Mouse (Mus musculus) neural tube, embryonic 14.5 days (tissue): ENCODE results near the gene Vps50. TPM values are rescaled to one million over a fixed set of nuclear protein-coding genes. Genes with fewer than 3 reads are reported as not detected.
"Not testable (repeated sequence)": the region's sequence is repeated elsewhere in the genome, so short reads cannot be mapped to it uniquely, and the experiment has no call there.

ENCODE experiments used
- ATAC-seq: fragments of 200-750 bp; cut with Nextera tagmentation; 2 replicates; pipeline ENCODE4 v1.8.0; 2017; ENCODE audit warnings: low read depth, mild to moderate bottlenecking, moderate TSS enrichment, moderate library complexity
- H3K27ac ChIP-seq: fragments of 300-500 bp; sonication (generic); 2 replicates; pipeline ENCODE4 v1.5.1; 2014; ENCODE audit warnings: low read depth, mild to moderate bottlenecking, control low read depth, low read length, moderate library complexity, mixed read lengths
- H3K27me3 ChIP-seq: fragments of 300-500 bp; sonication (generic); 2 replicates; pipeline ENCODE4 v1.6.1; 2014; ENCODE audit warnings: low read length; ENCODE audit not compliant: control insufficient read depth, insufficient read depth
- H3K36me3 ChIP-seq: fragments of 300-500 bp; sonication (generic); 2 replicates; pipeline ENCODE4 v1.6.1; 2014; ENCODE audit warnings: low read length, mixed read lengths; ENCODE audit not compliant: control insufficient read depth, insufficient read depth
- H3K4me1 ChIP-seq: fragments of 300-500 bp; sonication (generic); 2 replicates; pipeline ENCODE4 v1.6.1; 2014; ENCODE audit warnings: low read length; ENCODE audit not compliant: control insufficient read depth, insufficient read depth
- H3K4me2 ChIP-seq: fragments of 300-500 bp; sonication (generic); 2 replicates; pipeline ENCODE4 v1.6.1; 2014; ENCODE audit warnings: mild to moderate bottlenecking, low read depth, low read length, control low read depth
- H3K4me3 ChIP-seq: fragments of 300-500 bp; sonication (generic); 2 replicates; pipeline ENCODE4 v1.5.1; 2014; ENCODE audit warnings: low read depth, low read length, control low read depth, mixed read lengths
- H3K9ac ChIP-seq: fragments of 300-500 bp; sonication (generic); replicated peaks from 2 replicates; pipeline ENCODE4 v1.6.1; 2014; ENCODE audit warnings: low read depth, mild to moderate bottlenecking, control low read depth, low read length, mixed read lengths
- H3K9me3 ChIP-seq: fragments of 300-500 bp; sonication (generic); 2 replicates; pipeline ENCODE4 v1.6.1; 2016; ENCODE audit warnings: low read length; ENCODE audit not compliant: control insufficient read depth
- WGBS: fragments of 180-500 bp; shearing (Covaris S2); extraction: QIAGEN DNeasy Blood & Tissue Kit; methylation state at CpG from one replicate; pipeline ENCODE4 v1.1.7; 2014; 5-methylcytosine and 5-hydroxymethylcytosine counted together
- polyA plus RNA-seq: library from polyadenylated mRNA; unstranded; fragments of >200 nt; fragmentation: Nextera tagmentation; extraction: Ambion mirVana; gene quantifications from 2 replicates; pipeline ENCODE4 v1.2.1, GENCODE M21; 2014

Gene Vps50
- polyA plus RNA-seq, 1 experiment from 2014 or later, result 56.6 TPM

DNA sequence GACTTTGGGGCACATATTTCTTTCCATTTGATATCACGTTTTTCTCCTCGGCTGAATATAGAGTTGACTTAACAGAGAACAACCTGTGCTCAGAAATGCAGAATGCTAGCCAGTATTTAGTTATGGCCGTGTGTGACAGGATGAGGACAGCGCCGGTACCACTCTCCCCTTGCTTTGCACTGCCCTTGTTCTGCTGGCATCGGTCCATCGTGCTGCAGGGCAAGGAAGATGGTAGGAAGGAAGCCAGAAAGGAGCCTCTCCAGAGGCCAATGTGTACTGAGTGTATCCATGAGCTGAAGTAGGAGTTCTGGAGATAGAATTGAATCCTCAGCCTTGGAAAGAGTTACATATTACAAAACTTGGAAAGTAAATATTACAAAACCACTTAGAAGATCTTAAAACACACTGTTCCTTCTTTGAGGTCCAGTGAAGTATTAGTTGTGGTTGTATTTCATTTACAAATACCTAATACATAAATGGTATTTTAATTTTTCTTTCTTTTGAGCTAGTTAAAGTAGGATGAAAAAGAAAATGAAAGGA lies 69.0 kb downstream of the Vps50 start:
- no peaks in the 10 kb centered on the region for H3K9me3 ChIP-seq
- H3K27me3 ChIP-seq, result no peaks in the 10 kb centered on the region
- WGBS, result 91% methylated on average over 7 of the region's 7 CpGs
- peaks cover 5% of the 10 kb centered on the region; the same call in 1 of the 2 replicates for H3K36me3 ChIP-seq
- no peak for ATAC-seq
- no peak overlapping the region for H3K27ac ChIP-seq
- no peak overlapping the region for H3K9ac ChIP-seq
- H3K4me2 ChIP-seq, result no peak overlapping the region
- H3K4me3 ChIP-seq, result no peak overlapping the region
- no peaks in the 10 kb centered on the region for H3K4me1 ChIP-seq

DNA sequence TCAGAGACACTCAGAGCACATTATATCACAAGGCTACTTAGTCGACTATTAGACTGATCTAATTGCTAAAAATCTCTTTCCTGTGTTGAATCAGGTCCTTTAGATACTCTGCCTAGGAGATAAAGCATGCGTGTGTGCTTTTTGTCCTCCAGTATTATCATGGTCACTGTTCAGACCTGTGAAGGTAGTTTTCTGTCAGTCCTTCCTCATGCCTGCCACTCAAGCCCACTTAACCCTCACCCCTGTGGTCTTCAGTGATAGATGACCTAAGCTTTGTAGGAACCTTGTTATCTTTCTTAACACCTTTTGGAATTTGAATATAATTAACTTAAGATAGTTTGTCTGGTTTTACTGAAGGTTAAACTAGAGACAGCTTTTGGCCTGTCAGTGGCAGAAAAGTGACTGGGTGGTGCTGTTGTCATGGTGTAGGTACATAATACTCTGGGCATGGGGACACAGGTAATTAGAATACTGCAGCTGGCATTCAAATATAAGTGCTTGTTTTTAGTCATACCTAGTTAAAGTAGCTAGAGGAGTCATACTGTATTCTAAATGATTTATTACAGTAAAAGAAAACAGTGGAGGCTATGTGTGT lies 74.1 kb downstream of the Vps50 start:
- WGBS, result 88% methylated on average over 2 of the region's 2 CpGs
- Histone ChIP-seq H3K9me3 (no peaks in the 10 kb centered on the region), H3K36me3 (0 out of 2 replicates have a peak, but pooled peaks cover 3% of the 10 kb centered on the region), H3K27me3 (no peaks in the 10 kb centered on the region), H3K9ac (no peak overlapping the region), H3K4me3 (no peak overlapping the region), H3K4me2 (no peak overlapping the region), H3K4me1 (no peaks in the 10 kb centered on the region), H3K27ac (no peak overlapping the region)
- ATAC-seq, result no peak

DNA sequence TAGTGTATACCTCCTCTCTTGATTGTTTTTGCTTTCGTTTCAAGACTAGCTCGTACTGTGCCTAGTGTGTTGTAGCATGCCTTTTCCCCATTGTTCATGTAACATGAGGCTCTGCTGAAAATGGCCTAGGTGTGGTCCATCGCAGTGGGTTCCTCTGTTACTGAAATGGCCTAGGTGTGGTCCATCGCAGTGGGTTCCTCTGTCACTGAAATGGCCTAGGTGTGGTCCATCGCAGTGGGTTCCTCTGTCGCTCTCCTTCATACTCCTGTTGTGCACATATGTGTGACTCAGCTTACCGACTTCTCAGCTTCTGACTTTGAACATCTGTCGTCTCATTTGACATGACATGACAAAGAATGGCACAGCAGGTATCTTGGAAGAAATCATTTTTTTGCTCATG lies 75.6 kb downstream of the Vps50 start:
- no peak for ATAC-seq
- H3K4me2 ChIP-seq, result no peak overlapping the region
- H3K27me3 ChIP-seq, result no peaks in the 10 kb centered on the region
- 97% methylated on average over 8 of the region's 8 CpGs for WGBS
- H3K9me3 ChIP-seq, result no peaks in the 10 kb centered on the region
- no peaks in the 10 kb centered on the region for H3K4me1 ChIP-seq
- H3K9ac ChIP-seq, result no peak overlapping the region
- no peak overlapping the region for H3K4me3 ChIP-seq
- no peak overlapping the region for H3K27ac ChIP-seq
- H3K36me3 ChIP-seq, result 0 out of 2 replicates have a peak, but pooled peaks cover 3% of the 10 kb centered on the region

DNA sequence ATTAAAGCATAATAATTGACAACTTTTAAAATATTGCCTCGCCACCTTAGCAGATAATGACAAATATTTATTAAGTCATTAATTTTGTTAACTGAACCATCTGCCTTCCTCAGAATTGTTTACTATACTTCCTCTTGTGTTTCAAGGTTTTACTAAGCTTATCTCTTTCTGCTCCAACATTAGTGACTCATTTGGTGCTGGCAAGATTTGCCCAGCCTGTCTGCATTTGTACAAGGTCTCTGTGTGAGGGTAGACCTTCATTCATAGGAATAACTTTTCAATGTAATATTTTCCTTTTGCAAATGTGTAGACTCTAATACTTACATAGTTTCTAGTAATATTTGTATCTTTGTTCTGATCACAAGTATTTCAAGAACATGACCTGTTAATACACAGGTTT lies 87.2 kb downstream of the Vps50 start:
- 0 out of 2 replicates have a peak, but pooled peaks cover 5% of the 10 kb centered on the region for H3K36me3 ChIP-seq
- no peaks in the 10 kb centered on the region for H3K27me3 ChIP-seq
- WGBS, result 95% methylated on average over 1 of the region's 1 CpGs

DNA sequence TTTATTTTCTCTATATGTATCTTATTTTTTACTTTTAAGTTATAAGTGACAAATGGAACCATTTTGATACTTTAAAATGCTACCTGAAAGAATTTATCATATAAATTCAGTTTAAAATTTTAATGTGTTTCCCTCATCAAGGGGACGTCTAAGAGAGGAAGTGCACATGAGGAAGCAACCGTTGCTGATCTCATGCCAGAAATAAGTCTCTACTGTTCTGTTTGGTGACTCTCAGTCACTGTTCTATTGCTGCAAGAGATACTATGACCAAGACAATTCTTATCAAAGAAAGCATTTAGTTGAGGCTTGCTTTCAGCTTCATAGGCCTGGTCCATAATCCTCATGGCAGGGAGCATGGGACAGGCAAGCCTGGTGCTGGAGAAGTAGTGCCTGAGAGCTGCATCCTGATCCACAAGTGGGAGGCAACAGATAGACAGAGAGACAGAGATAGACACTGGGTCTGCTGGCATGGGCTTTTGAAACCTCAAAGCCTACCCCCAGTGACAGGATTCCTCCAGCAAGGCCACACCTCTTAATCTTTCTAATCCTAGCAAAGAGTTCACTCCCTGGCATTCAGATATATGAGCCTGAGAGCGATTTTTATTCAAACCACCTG lies 92.2 kb downstream of the Vps50 start:
- H3K4me1 ChIP-seq, result no peaks in the 10 kb centered on the region
- no peaks in the 10 kb centered on the region for H3K27me3 ChIP-seq
- 0 out of 2 replicates have a peak, but pooled peaks cover 5% of the 10 kb centered on the region for H3K36me3 ChIP-seq
- H3K9ac ChIP-seq, result no peak overlapping the region
- ATAC-seq, result no peak
- no peak overlapping the region for H3K4me3 ChIP-seq
- no peaks in the 10 kb centered on the region for H3K9me3 ChIP-seq
- 94% methylated on average over 3 of the region's 3 CpGs for WGBS
- H3K4me2 ChIP-seq, result no peak overlapping the region
- H3K27ac ChIP-seq, result no peak overlapping the region

More for the DNA sequence above, 87.2 kb downstream of the Vps50 start:
- no peaks in the 10 kb centered on the region for H3K4me1 ChIP-seq
- no peaks in the 10 kb centered on the region for H3K9me3 ChIP-seq
- no peak overlapping the region for H3K27ac ChIP-seq
- ATAC-seq, result no peak
- no peak overlapping the region for H3K4me2 ChIP-seq
- no peak overlapping the region for H3K9ac ChIP-seq
- H3K4me3 ChIP-seq, result no peak overlapping the region

DNA sequence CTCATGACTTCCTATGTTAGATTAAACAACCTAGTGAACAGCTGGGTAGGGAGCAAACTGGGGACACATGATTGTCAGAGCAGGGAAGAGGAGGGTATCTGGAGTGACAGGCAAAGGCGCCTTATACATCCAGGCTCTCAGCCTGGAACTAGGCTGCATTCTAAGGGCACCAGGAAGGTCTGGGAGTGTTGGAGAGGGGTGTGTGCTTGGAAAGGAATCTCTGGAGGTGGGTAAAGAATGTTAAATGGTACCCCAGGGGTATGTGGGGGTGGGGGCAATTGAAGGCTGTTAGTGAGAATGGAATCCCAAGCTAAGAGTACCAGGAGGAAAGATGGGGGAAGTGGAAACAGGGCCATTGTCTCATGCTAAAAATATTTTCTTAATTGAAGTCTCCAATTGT lies 96.1 kb downstream of the Vps50 start:
- Histone ChIP-seq H3K9ac (no peak overlapping the region), H3K27ac (no peak overlapping the region), H3K36me3 (no peaks in the 10 kb centered on the region), H3K4me2 (no peak overlapping the region), H3K4me3 (no peak overlapping the region), H3K27me3 (no peaks in the 10 kb centered on the region), H3K9me3 (no peaks in the 10 kb centered on the region), H3K4me1 (no peaks in the 10 kb centered on the region)
- no peak for ATAC-seq
- WGBS, result 90% methylated on average over 1 of the region's 1 CpGs

DNA sequence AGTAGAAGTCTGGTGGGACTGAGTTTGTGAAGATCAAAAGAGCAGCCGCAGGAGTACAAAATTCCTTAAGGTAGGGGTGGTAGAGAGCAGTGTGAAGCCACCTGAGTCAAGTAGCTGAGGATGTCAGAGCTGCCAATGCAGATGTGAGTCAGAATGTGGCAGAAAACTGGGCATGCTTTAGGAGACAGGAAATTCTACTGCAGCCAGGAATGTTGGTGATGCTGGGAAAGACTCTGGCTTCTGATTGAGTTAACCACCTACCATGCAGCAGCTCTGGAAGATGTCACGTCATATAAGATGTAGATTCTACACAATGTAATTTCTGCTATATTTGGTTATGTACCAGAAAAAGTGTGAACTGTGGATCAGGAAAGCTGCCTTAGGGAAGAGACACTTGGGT lies 114.6 kb downstream of the Vps50 start:
- no peak overlapping the region for H3K27ac ChIP-seq
- WGBS, result 95% methylated on average over 2 of the region's 2 CpGs
- no peaks in the 10 kb centered on the region for H3K27me3 ChIP-seq
- H3K4me3 ChIP-seq, result no peak overlapping the region
- no peaks in the 10 kb centered on the region for H3K9me3 ChIP-seq
- no peak for ATAC-seq
- H3K4me2 ChIP-seq, result no peak overlapping the region
- no peaks in the 10 kb centered on the region for H3K36me3 ChIP-seq
- H3K9ac ChIP-seq, result no peak overlapping the region
- H3K4me1 ChIP-seq, result no peaks in the 10 kb centered on the region

DNA sequence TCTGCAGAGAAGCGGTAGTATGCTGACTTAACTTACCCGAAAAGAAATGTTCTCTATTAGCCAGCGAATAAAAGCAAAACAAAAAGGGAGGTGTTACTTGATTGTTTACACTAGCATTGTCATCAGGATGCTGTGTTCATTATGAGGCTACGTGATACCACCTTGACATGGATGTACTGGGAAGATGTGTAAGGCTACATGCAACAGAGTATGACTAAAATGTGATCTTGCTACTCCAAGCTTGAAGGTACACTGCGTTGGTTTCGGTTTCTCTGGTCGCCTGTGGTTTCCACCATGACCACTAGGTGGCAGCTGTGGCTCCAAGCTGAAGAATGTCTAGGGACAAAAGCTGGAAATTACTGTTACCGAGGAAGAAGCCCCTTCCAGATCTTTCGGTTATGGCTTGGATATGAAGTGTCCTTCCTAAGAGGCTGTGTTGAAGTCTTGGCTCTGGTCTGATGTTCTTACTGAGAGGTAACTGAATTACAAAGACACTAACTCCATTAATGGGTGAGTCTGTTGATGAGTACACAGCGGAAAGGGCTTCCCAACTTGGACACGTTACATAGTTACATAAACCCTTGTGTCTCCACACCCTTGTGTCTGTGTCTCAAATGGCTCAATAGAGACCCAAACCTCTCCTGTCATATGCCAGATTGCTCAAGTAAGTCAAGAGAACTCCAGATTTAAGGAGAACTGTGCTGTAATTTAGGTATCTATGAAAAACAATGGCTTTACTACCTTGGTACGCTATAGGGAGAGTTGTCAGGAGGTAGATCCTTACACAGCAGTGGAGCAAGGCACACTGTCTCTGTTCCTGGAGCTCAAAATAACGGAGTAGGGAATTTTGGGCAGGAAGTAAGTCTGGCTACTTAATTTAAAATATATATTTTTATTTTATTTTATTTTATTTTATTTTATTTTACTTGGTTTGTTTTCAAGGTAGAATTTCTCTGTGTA lies 122.5 kb downstream of the Vps50 start:
- WGBS, result 63% methylated on average over 11 of the region's 13 CpGs
- H3K9me3 ChIP-seq, H3K36me3 ChIP-seq, H3K4me2 ChIP-seq, H3K4me3 ChIP-seq, H3K9ac ChIP-seq, H3K4me1 ChIP-seq, H3K27me3 ChIP-seq, H3K27ac ChIP-seq: not testable (repeated sequence)
- ATAC-seq, result peak; percentile 88
